In genomic region chr17:9023198-9023942, GRCm38 (mm10) we compare ENCODE assay signal across 8 mouse cellular contexts. TPM values are rescaled to one million over a fixed set of nuclear protein-coding genes. Genes with fewer than 3 reads are reported as not detected.
DNase-seq lines count a peak whose midpoint lies in the region; ATAC-seq lines count a peak whose summit lies in the region.

No protein-coding gene starts in this region.

- intact Hi-C loops in left cerebral cortex, postnatal 25 days (cut with DNase I) = no loop called here

- 19% methylated on average over 14 of the region's 14 CpGs for whole genome bisulfite sequencing in forebrain, embryonic 15.5 days

- H3K4me3 ChIP-seq in forebrain, embryonic 15.5 days = no peak overlapping the region

- DNase-seq in ES-CJ7 (ENCODE audit: low read depth, low spot score) = peak; percentile 38
- peak; percentile 78 for DNase-seq in brain, adult 2 months (ENCODE audit: low read depth, low spot score)
- DNase-seq in left cerebral cortex, postnatal 25 days (ENCODE audit: low spot score in 2 of 2) = peak; percentile 14 to 47
- no peak for DNase-seq in thymus, postnatal 14 days
- DNase-seq in spleen, postnatal 10 days (ENCODE audit: low spot score in 2 of 2) = no peak
- DNase-seq in adrenal gland, adult (ENCODE audit: inconsistent age in 2 of 2, low spot score in 1 of 2) = no peak
- no peak for DNase-seq in gastrocnemius, adult 8-10 months (ENCODE audit: low spot score in 2 of 2)

- H3K27ac ChIP-seq in forebrain, embryonic 15.5 days (replicated peaks) = peak overlapping the region; percentile 64

- H3K4me1 ChIP-seq in forebrain, embryonic 15.5 days = peaks cover 26% of the 10 kb centered on the region

- no peak overlapping the region; the same call in 1 of the 2 replicates for H3K4me2 ChIP-seq in forebrain, embryonic 15.5 days (replicated peaks)

- no peaks in the 10 kb centered on the region for H3K36me3 ChIP-seq in forebrain, embryonic 15.5 days

- H3K9me3 ChIP-seq in forebrain, embryonic 15.5 days = no peaks in the 10 kb centered on the region

- no peak overlapping the region for H3K9ac ChIP-seq in forebrain, embryonic 15.5 days (replicated peaks)

- H3K27me3 ChIP-seq in forebrain, embryonic 15.5 days = no peaks in the 10 kb centered on the region

- ATAC-seq in forebrain, embryonic 15.5 days (replicated peaks) = peak; percentile 71

RNA-seq across cellular contexts. Expression of gene 1700010I14Rik, which starts 35.2 kb away (rescaled TPM):
- 1.3 and 1.5 TPM in 2 replicates for polyA plus RNA-seq in forebrain, embryonic 15.5 days (2015; fragmentation: Nextera tagmentation; extraction: Ambion mirVana)
- 1 to 10 TPM; 1.4 to 1.7 TPM for total RNA-seq in left cerebral cortex, postnatal 25 days (2021)
- total RNA-seq in gastrocnemius, adult 8-10 months (2022) = under 1 TPM in 2 of 4 experiments, not detected in 2; 0.17 to 0.52 TPM

Comparison
In these comparisons a context has a peak if more than half of its experiments do, and no peak if none do; other contexts are left out.
1. DNase-seq: peak in ES-CJ7 (single experiment), brain, adult 2 months (single experiment) and left cerebral cortex, postnatal 25 days (2 of 2); none in thymus, postnatal 14 days (single experiment), spleen, postnatal 10 days (0 of 2), adrenal gland, adult (0 of 2) and gastrocnemius, adult 8-10 months (0 of 2).